Mouse (Mus musculus): Measurements from ENCODE around the gene Wdr41. TPM values are rescaled to one million over a fixed set of nuclear protein-coding genes. Genes with fewer than 3 reads are reported as not detected.

Gene Wdr41
- total RNA-seq, 2 experiments from 2014 or later = 19.0 to 21.7 TPM

DNA sequence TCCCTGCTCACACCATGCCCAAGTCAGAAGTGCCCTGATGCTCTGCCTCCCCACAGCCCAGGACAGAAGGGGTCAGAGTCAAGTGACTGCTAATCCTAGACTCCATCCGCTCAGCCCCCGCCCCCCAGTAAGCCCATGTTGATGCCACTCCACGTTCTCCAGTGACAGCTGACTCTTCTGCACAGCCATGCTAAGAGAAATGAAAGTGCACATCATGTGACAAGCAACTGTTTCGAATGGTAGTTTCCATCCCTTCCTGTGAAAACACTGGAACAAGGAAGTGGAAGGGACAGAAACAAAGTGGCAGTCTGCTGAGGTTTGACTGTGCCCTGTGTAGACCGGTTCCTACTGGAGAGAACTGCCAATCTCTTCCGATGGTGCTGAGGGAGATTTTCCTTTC lies 56.8 kb downstream of the Wdr41 start:
- DNase-seq (ENCODE audit: low spot score in 2 of 2) = no peak
- intact Hi-C loops (cut with DNase I) = no loop called here

GRCm38 (mm10) chr13:95034094-95034493 lies 58.0 kb downstream of the Wdr41 start:
- no peak for DNase-seq (ENCODE audit: low spot score in 2 of 2)
- intact Hi-C loops (cut with DNase I) = no loop called here

GRCm38 (mm10) chr13:95034715-95035114 lies 58.6 kb downstream of the Wdr41 start:
- peak; percentile 73 to 96 for DNase-seq (ENCODE audit: low spot score in 2 of 2)
- intact Hi-C loops (cut with DNase I) = no loop called here

DNA sequence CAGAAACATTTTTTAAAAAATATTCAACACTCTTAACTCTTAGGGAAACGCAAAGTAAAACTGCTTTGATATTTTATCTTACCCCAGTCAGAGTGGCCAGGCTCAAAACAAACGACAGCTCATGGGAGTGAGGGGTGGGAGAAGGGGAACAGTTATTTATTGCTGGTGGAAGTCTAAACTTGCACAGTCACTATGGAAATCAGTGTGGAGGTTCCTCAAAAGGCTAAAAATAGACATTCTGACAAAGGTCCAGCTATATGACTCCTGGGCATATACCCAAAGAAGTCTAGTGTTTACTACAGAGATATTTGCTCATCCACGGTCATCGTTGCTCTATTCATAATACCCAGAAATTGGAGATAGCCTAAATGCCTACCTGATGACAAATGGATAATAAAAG lies 62.1 kb downstream of the Wdr41 start:
- DNase-seq (ENCODE audit: low spot score in 2 of 2) = no peak
- intact Hi-C loops (cut with DNase I) = no loop called here

- no peak for DNase-seq (ENCODE audit: low spot score in 2 of 2)
- intact Hi-C loops (cut with DNase I) = no loop called here
These were observed 64.1 kb downstream of the Wdr41 start for GRCm38 (mm10) chr13:95040140-95040738.

GRCm38 (mm10) chr13:95044108-95044507 lies 68.0 kb downstream of the Wdr41 start:
- intact Hi-C loops (cut with DNase I) = no loop called here
- no peak for DNase-seq (ENCODE audit: low spot score in 2 of 2)

GRCm38 (mm10) chr13:95050398-95050797 lies 74.3 kb downstream of the Wdr41 start:
- DNase-seq (ENCODE audit: low spot score in 2 of 2) = no peak
- intact Hi-C loops (cut with DNase I) = no loop called here

GRCm38 (mm10) chr13:95052421-95052820 lies 76.3 kb downstream of the Wdr41 start:
- intact Hi-C loops (cut with DNase I) = no loop called here
- DNase-seq (ENCODE audit: low spot score in 2 of 2) = no peak

- DNase-seq (ENCODE audit: low spot score in 2 of 2) = no peak
- intact Hi-C loops (cut with DNase I) = no loop called here
These were observed 79.7 kb downstream of the Wdr41 start for GRCm38 (mm10) chr13:95055742-95056388.

GRCm38 (mm10) chr13:95056501-95057280 lies 80.5 kb downstream of the Wdr41 start:
- intact Hi-C loops (cut with DNase I) = no loop called here
- no peak for DNase-seq (ENCODE audit: low spot score in 2 of 2)

DNA sequence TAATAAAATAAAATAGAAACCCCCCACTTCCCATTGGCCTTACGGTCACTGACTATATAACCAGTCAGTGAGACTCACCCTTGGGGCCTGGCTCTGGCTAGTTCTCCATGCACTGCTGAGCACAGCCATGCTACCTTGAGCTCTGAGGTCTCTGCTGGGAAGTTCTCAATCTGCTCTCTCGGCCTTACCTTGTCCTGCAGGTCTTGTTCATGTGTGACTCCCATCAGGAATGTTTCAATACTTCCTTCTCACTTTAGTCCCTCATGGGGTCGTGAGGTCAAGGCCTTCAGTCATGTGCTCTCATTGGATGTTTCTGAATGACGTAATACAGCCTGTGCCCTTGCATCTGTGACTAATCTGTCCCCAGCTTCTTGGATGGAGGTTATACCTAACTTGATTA lies 82.7 kb downstream of the Wdr41 start:
- no peak for DNase-seq (ENCODE audit: low spot score in 2 of 2)
- intact Hi-C loops (cut with DNase I) = no loop called here

- intact Hi-C loops (cut with DNase I) = no loop called here
- no peak for DNase-seq (ENCODE audit: low spot score in 2 of 2)
These were observed 87.4 kb downstream of the Wdr41 start for GRCm38 (mm10) chr13:95063390-95064017.

DNA sequence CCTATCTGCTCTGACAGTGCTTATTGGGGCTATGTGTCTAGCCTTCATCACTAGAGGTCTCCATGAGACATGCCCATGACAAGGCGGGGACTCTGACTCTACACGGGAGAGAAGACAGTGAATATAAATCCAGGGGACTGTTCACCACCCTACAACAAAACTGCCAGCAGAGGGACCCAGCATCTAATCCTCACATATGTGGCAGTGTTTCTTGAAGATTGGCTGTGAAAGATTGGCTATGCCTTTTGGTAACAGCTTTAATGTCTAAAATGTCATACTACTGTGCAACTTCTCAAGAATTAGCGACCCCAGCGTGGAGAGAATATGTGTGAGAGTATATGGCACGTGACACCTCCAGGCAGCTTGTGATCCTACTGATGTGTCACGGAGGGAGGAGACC lies 91.7 kb downstream of the Wdr41 start:
- intact Hi-C loops (cut with DNase I) = no loop called here

DNA sequence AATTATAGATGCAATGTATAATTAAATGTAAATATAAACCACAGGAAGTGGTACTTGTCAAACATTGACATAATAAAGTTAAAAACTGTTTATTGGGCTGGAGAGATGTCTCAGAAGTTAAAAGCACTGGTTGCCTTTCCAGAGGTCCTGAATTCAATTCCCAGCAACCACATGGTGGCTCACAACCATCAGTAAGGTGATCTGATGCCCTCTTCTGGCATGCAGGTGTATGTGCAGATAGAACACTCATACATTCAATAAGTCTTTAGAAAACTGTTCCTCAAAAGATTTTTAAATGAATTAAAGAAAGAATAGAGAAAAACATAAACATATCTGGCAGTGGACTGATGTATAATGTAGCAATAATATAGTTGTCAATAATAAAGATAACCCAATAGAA lies 94.1 kb downstream of the Wdr41 start:
- intact Hi-C loops (cut with DNase I) = no loop called here
- DNase-seq (ENCODE audit: low spot score in 2 of 2) = no peak

More for the DNA sequence above, 91.7 kb downstream of the Wdr41 start:
- DNase-seq (ENCODE audit: low spot score in 2 of 2) = no peak

Other genes with a start within 250 kb of the Wdr41 start
- gene Tbca, start 187.4 kb upstream of the Wdr41 start, total RNA-seq (2021) = 100 to 1,000 TPM; 130 to 132 TPM
- under 1 TPM; 0.48 to 0.78 TPM for gene Otp, start 100.7 kb upstream of the Wdr41 start, total RNA-seq (2021)